Mouse (Mus musculus) neural tube, embryonic 13.5 days (tissue): ENCODE results near the gene Ankrd28. TPM values are rescaled to one million over a fixed set of nuclear protein-coding genes. Genes with fewer than 3 reads are reported as not detected.
"Not testable (repeated sequence)": the region's sequence is repeated elsewhere in the genome, so short reads cannot be mapped to it uniquely, and the experiment has no call there.

ENCODE experiments used
- ATAC-seq: fragments of 200-750 bp; cut with Nextera tagmentation; 2 replicates; pipeline ENCODE4 v1.8.0; 2017; ENCODE audit warnings: low read depth, mild to moderate bottlenecking, moderate TSS enrichment, moderate library complexity
- H3K27ac ChIP-seq: fragments of 300-500 bp; sonication (generic); replicated peaks from 2 replicates; pipeline ENCODE4 v1.5.1; 2015; ENCODE audit warnings: moderate library complexity, mild to moderate bottlenecking, inconsistent platforms
- H3K27me3 ChIP-seq: fragments of 300-500 bp; sonication (generic); 2 replicates; pipeline ENCODE4 v1.6.1; 2015; ENCODE audit warnings: mild to moderate bottlenecking, inconsistent platforms
- H3K36me3 ChIP-seq: fragments of 300-500 bp; sonication (generic); 2 replicates; pipeline ENCODE4 v1.6.1; 2015; ENCODE audit warnings: mild to moderate bottlenecking, inconsistent platforms
- H3K4me1 ChIP-seq: fragments of 300-500 bp; sonication (generic); replicated peaks from 2 replicates; pipeline ENCODE4 v1.6.1; 2015; ENCODE audit warnings: inconsistent platforms
- H3K4me2 ChIP-seq: fragments of 300-500 bp; sonication (generic); 2 replicates; pipeline ENCODE4 v1.6.1; 2015; ENCODE audit warnings: inconsistent platforms, mild to moderate bottlenecking, moderate library complexity
- H3K4me3 ChIP-seq: fragments of 300-500 bp; sonication (generic); 2 replicates; pipeline ENCODE4 v1.5.1; 2015; ENCODE audit warnings: mild to moderate bottlenecking, inconsistent platforms
- H3K9ac ChIP-seq: fragments of 300-500 bp; sonication (generic); 2 replicates; pipeline ENCODE4 v1.6.1; 2015; ENCODE audit warnings: moderate library complexity, mild to moderate bottlenecking, inconsistent platforms
- H3K9me3 ChIP-seq: fragments of 300-500 bp; sonication (generic); 2 replicates; pipeline ENCODE4 v1.6.1; 2016; ENCODE audit warnings: inconsistent platforms
- WGBS: fragments of 180-500 bp; shearing (Covaris S2); methylation state at CpG from one replicate; pipeline ENCODE4 v1.1.7; 2015; 5-methylcytosine and 5-hydroxymethylcytosine counted together
- polyA plus RNA-seq: library from polyadenylated mRNA; unstranded; fragments of >200 nt; fragmentation: Nextera tagmentation; extraction: Ambion mirVana; gene quantifications from 2 replicates; pipeline ENCODE4 v1.2.1, GENCODE M21; 2015

The Ankrd28 gene
- polyA plus RNA-seq, 1 experiment from 2014 or later = 7.9 TPM

GRCm38 (mm10) chr14:31786906-31787305 lies 43.5 kb downstream of the Ankrd28 start:
- no peak for ATAC-seq

GRCm38 (mm10) chr14:31785681-31786080 lies 44.8 kb downstream of the Ankrd28 start:
- no peak overlapping the region for H3K9ac ChIP-seq
- H3K27me3 ChIP-seq = no peaks in the 10 kb centered on the region
- no peak overlapping the region for H3K4me2 ChIP-seq
- no peaks in the 10 kb centered on the region for H3K36me3 ChIP-seq
- no peaks in the 10 kb centered on the region for H3K9me3 ChIP-seq
- H3K4me1 ChIP-seq = peaks cover 18% of the 10 kb centered on the region
- no peak overlapping the region for H3K27ac ChIP-seq
- H3K4me3 ChIP-seq = no peak overlapping the region
- ATAC-seq = no peak

More at GRCm38 (mm10) chr14:31786906-31787305, 43.5 kb downstream of the Ankrd28 start:
- no peak overlapping the region for H3K9ac ChIP-seq
- no peaks in the 10 kb centered on the region for H3K27me3 ChIP-seq
- no peak overlapping the region for H3K4me3 ChIP-seq
- no peaks in the 10 kb centered on the region for H3K36me3 ChIP-seq
- no peak overlapping the region for H3K4me2 ChIP-seq
- H3K9me3 ChIP-seq = no peaks in the 10 kb centered on the region
- H3K4me1 ChIP-seq = peaks cover 6% of the 10 kb centered on the region
- H3K27ac ChIP-seq = no peak overlapping the region
- 60% methylated on average over 2 of the region's 2 CpGs for WGBS

GRCm38 (mm10) chr14:31784975-31785374 lies 45.5 kb downstream of the Ankrd28 start:
- H3K9me3 ChIP-seq = no peaks in the 10 kb centered on the region
- no peaks in the 10 kb centered on the region for H3K36me3 ChIP-seq
- no peak overlapping the region for H3K4me2 ChIP-seq
- no peak overlapping the region for H3K9ac ChIP-seq
- peaks cover 25% of the 10 kb centered on the region for H3K4me1 ChIP-seq
- 94% methylated on average over 5 of the region's 5 CpGs for WGBS
- no peak overlapping the region for H3K27ac ChIP-seq
- no peaks in the 10 kb centered on the region for H3K27me3 ChIP-seq
- ATAC-seq = no peak
- H3K4me3 ChIP-seq = no peak overlapping the region

- Histone ChIP-seq H3K27ac (peak overlapping the region; percentile 88), H3K9ac (peak overlapping the region; percentile 64), H3K9me3 (no peaks in the 10 kb centered on the region), H3K27me3 (no peaks in the 10 kb centered on the region), H3K4me1 (peaks cover 30% of the 10 kb centered on the region), H3K4me3 (peak overlapping the region; percentile 32), H3K4me2 (peak overlapping the region; percentile 56), H3K36me3 (no peaks in the 10 kb centered on the region)
- peak; percentile 66 for ATAC-seq
- 12% methylated on average over 11 of the region's 11 CpGs for WGBS
Observed at GRCm38 (mm10) chr14:31781309-31782049, 49.0 kb downstream of the Ankrd28 start.

- Histone ChIP-seq H3K4me1 (peaks cover 30% of the 10 kb centered on the region), H3K9me3 (no peaks in the 10 kb centered on the region), H3K36me3 (no peaks in the 10 kb centered on the region), H3K4me2 (peak overlapping the region; percentile 56), H3K27me3 (no peaks in the 10 kb centered on the region), H3K4me3 (peak overlapping the region; percentile 32), H3K27ac (peak overlapping the region; percentile 88), H3K9ac (peak overlapping the region; percentile 64)
- WGBS = 20% methylated on average over 11 of the region's 11 CpGs
- peak; percentile 72; the same call in 1 of the 2 replicates for ATAC-seq
Observed at GRCm38 (mm10) chr14:31780412-31781233, 49.8 kb downstream of the Ankrd28 start.

- no peak for ATAC-seq
- Histone ChIP-seq H3K9me3 (no peaks in the 10 kb centered on the region), H3K27me3 (no peaks in the 10 kb centered on the region), H3K9ac (no peak overlapping the region), H3K4me2 (no peak overlapping the region), H3K4me3 (no peak overlapping the region), H3K36me3 (no peaks in the 10 kb centered on the region), H3K27ac (no peak overlapping the region), H3K4me1 (no peaks in the 10 kb centered on the region; the same call in 1 of the 2 replicates)
- WGBS = 93% methylated on average over 4 of the region's 4 CpGs
Observed at GRCm38 (mm10) chr14:31773518-31773917, 56.9 kb downstream of the Ankrd28 start.

- Histone ChIP-seq H3K27me3 (no peaks in the 10 kb centered on the region), H3K27ac (no peak overlapping the region), H3K9me3 (no peaks in the 10 kb centered on the region), H3K4me2 (no peak overlapping the region), H3K36me3 (no peaks in the 10 kb centered on the region), H3K4me3 (no peak overlapping the region), H3K9ac (no peak overlapping the region), H3K4me1 (no peaks in the 10 kb centered on the region; the same call in 1 of the 2 replicates)
- ATAC-seq = no peak
Observed at GRCm38 (mm10) chr14:31772251-31772650, 58.2 kb downstream of the Ankrd28 start.

- ATAC-seq = no peak
- no peaks in the 10 kb centered on the region; the same call in 1 of the 2 replicates for H3K4me1 ChIP-seq
- H3K9me3 ChIP-seq = no peaks in the 10 kb centered on the region
- no peak overlapping the region for H3K9ac ChIP-seq
- H3K4me3 ChIP-seq = no peak overlapping the region
- no peak overlapping the region for H3K4me2 ChIP-seq
- no peak overlapping the region for H3K27ac ChIP-seq
- H3K27me3 ChIP-seq = no peaks in the 10 kb centered on the region
- H3K36me3 ChIP-seq = peaks cover 1% of the 10 kb centered on the region; the same call in 1 of the 2 replicates
- 90% methylated on average over 3 of the region's 3 CpGs for WGBS
Observed at GRCm38 (mm10) chr14:31768531-31768930, 61.9 kb downstream of the Ankrd28 start.

- Histone ChIP-seq H3K9ac (no peak overlapping the region), H3K27me3 (no peaks in the 10 kb centered on the region), H3K4me2 (no peak overlapping the region), H3K4me3 (no peak overlapping the region), H3K36me3 (peaks cover 27% of the 10 kb centered on the region), H3K9me3 (no peaks in the 10 kb centered on the region), H3K27ac (no peak overlapping the region), H3K4me1 (no peaks in the 10 kb centered on the region)
- no peak for ATAC-seq
- 90% methylated on average over 2 of the region's 2 CpGs for WGBS
Observed at GRCm38 (mm10) chr14:31764083-31764482, 66.4 kb downstream of the Ankrd28 start.

- no peak for ATAC-seq
- no peaks in the 10 kb centered on the region for H3K4me1 ChIP-seq
- H3K36me3 ChIP-seq = peaks cover 27% of the 10 kb centered on the region
- no peaks in the 10 kb centered on the region for H3K9me3 ChIP-seq
- no peak overlapping the region for H3K9ac ChIP-seq
- H3K27me3 ChIP-seq = no peaks in the 10 kb centered on the region
- 95% methylated on average over 7 of the region's 7 CpGs for WGBS
- H3K4me3 ChIP-seq = no peak overlapping the region
- H3K27ac ChIP-seq = no peak overlapping the region
- H3K4me2 ChIP-seq = no peak overlapping the region
Observed at GRCm38 (mm10) chr14:31761727-31762126, 68.7 kb downstream of the Ankrd28 start.

- 97% methylated on average over 2 of the region's 2 CpGs for WGBS
- H3K9me3 ChIP-seq = no peaks in the 10 kb centered on the region
- H3K27me3 ChIP-seq = no peaks in the 10 kb centered on the region
- no peak overlapping the region for H3K4me3 ChIP-seq
- no peak overlapping the region for H3K9ac ChIP-seq
- no peak overlapping the region for H3K27ac ChIP-seq
- no peak overlapping the region for H3K4me2 ChIP-seq
- H3K4me1 ChIP-seq = no peaks in the 10 kb centered on the region
- no peak for ATAC-seq
- peaks cover 35% of the 10 kb centered on the region for H3K36me3 ChIP-seq
Observed at GRCm38 (mm10) chr14:31759195-31759594, 71.3 kb downstream of the Ankrd28 start.

GRCm38 (mm10) chr14:31758410-31758809 lies 72.0 kb downstream of the Ankrd28 start:
- not testable (repeated sequence) for H3K4me3 ChIP-seq, ATAC-seq, H3K9ac ChIP-seq, H3K4me2 ChIP-seq, H3K27ac ChIP-seq, H3K27me3 ChIP-seq, H3K9me3 ChIP-seq, H3K4me1 ChIP-seq
- peaks cover 32% of the 10 kb centered on the region for H3K36me3 ChIP-seq
- 94% methylated on average over 3 of the region's 3 CpGs for WGBS
